Mouse (Mus musculus): ENCODE data around the gene Cuedc2. TPM values are rescaled to one million over a fixed set of nuclear protein-coding genes. Genes with fewer than 3 reads are reported as not detected.
A peak's percentile ranks its signal among the peaks of the same experiment; 100 is the strongest.

Gene Cuedc2
- polyA plus RNA-seq, 1 experiment from 2014 or later: 150 TPM

DNA sequence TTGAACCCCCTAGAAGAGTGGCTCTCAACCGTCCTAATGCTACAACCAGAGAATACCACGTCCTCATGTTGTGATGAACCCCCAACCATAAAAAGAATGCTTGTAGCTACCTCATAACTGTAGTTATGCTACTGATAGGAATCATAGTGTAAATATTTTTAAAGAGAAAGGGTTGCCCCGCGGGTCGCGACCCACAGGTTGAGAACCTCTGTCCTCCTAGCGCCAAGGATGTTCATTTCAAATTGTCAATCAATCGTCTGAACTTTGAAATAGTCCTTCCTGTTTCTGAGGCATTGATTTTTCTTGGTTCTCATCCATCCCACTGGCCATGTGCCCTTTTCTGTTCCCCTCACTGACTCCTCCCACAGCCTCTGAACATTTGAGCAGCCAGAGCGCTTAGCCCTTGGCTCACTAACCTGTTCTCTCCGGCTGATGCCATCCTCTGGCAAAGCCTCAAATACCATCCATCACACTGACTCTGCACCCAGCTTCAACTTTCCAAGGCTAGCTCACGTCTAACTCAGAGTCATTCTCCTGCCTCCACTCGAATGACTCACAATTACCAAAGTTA is 47.9 kb downstream of the Cuedc2 start:
- Histone ChIP-seq H3K27me3 (ENCODE audit: control insufficient read depth, insufficient read depth, low read length) (no peaks in the 10 kb centered on the region), H3K9me3 (replicated peaks; ENCODE audit: control insufficient read depth, low read length) (no peaks in the 10 kb centered on the region), H3K4me2 (ENCODE audit: low read depth, low read length) (no peak overlapping the region), H3K9ac (ENCODE audit: low read length) (no peak overlapping the region), H3K36me3 (ENCODE audit: control insufficient read depth, insufficient read depth) (peaks cover 6% of the 10 kb centered on the region), H3K4me1 (ENCODE audit: control insufficient read depth, insufficient read depth, low read length) (no peaks in the 10 kb centered on the region), H3K27ac (ENCODE audit: low read length) (no peak overlapping the region), H3K4me3 (ENCODE audit: low read length) (no peak overlapping the region)
- 58% methylated on average over 12 of the region's 12 CpGs for WGBS
- no peak for ATAC-seq (replicated peaks; ENCODE audit: extremely low read depth, insufficient read depth, low FRiP score)

DNA sequence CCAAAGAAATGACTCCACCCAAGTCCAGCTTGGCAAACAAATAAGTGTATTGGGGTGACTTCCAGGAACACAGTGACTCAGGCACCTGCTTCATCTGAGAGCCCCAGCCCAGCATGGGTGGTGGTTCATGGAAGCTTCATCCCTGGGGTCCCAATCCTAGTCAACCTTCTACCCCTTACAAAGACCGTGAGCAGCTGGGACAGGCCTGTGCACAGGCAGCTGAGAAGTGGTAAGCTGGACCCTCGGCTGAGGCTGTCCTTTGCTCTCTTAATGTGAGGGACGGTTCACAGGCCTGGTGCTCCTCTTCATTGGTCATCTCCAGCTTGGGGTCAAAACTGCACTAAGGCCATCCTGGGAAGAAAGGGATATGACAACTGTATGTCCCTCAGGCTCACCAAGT is 50.9 kb downstream of the Cuedc2 start:
- H3K36me3 ChIP-seq (ENCODE audit: control insufficient read depth, insufficient read depth): peaks cover 32% of the 10 kb centered on the region
- H3K9me3 ChIP-seq (replicated peaks; ENCODE audit: control insufficient read depth, low read length): no peaks in the 10 kb centered on the region
- no peak overlapping the region for H3K4me3 ChIP-seq (ENCODE audit: low read length)
- no peak overlapping the region for H3K4me2 ChIP-seq (ENCODE audit: low read depth, low read length)
- H3K9ac ChIP-seq (ENCODE audit: low read length): no peak overlapping the region
- H3K4me1 ChIP-seq (ENCODE audit: control insufficient read depth, insufficient read depth, low read length): no peaks in the 10 kb centered on the region
- no peak overlapping the region for H3K27ac ChIP-seq (ENCODE audit: low read length)
- 87% methylated on average over 3 of the region's 3 CpGs for WGBS
- H3K27me3 ChIP-seq (ENCODE audit: control insufficient read depth, insufficient read depth, low read length): no peaks in the 10 kb centered on the region
- ATAC-seq (replicated peaks; ENCODE audit: extremely low read depth, insufficient read depth, low FRiP score): no peak

DNA sequence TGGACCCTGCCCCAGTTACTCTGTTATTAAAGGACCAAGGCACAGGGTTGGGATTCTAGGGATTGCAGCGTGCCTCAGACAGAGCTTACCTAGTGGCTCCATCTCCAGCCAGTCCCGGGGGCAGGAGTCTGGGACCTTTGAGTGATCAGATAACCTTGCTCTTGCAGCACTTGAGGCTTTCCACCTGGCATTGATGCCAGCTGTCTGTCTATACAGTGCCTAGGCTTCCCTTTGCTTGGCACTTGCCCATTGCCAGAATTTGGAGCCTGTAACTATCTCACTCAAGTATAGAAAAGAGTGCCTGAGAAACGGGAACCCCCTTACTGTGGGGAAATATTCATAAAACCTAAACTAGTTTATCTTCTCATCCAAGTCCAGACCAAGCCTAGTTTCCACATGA is 51.6 kb downstream of the Cuedc2 start:
- Histone ChIP-seq H3K9ac (ENCODE audit: low read length) (no peak overlapping the region), H3K9me3 (replicated peaks; ENCODE audit: control insufficient read depth, low read length) (no peaks in the 10 kb centered on the region), H3K4me1 (ENCODE audit: control insufficient read depth, insufficient read depth, low read length) (no peaks in the 10 kb centered on the region), H3K27ac (ENCODE audit: low read length) (no peak overlapping the region), H3K4me3 (ENCODE audit: low read length) (no peak overlapping the region), H3K36me3 (ENCODE audit: control insufficient read depth, insufficient read depth) (peaks cover 38% of the 10 kb centered on the region), H3K27me3 (ENCODE audit: control insufficient read depth, insufficient read depth, low read length) (no peaks in the 10 kb centered on the region), H3K4me2 (ENCODE audit: low read depth, low read length) (no peak overlapping the region)
- WGBS: 79% methylated on average over 3 of the region's 3 CpGs
- no peak for ATAC-seq (replicated peaks; ENCODE audit: extremely low read depth, insufficient read depth, low FRiP score)

GRCm38 (mm10) chr19:46286047-46286446 is 52.5 kb downstream of the Cuedc2 start:
- Histone ChIP-seq H3K27ac (ENCODE audit: low read length) (no peak overlapping the region), H3K9ac (ENCODE audit: low read length) (no peak overlapping the region), H3K36me3 (ENCODE audit: control insufficient read depth, insufficient read depth) (peaks cover 46% of the 10 kb centered on the region), H3K27me3 (ENCODE audit: control insufficient read depth, insufficient read depth, low read length) (no peaks in the 10 kb centered on the region), H3K9me3 (replicated peaks; ENCODE audit: control insufficient read depth, low read length) (no peaks in the 10 kb centered on the region), H3K4me3 (ENCODE audit: low read length) (no peak overlapping the region), H3K4me1 (ENCODE audit: control insufficient read depth, insufficient read depth, low read length) (no peaks in the 10 kb centered on the region), H3K4me2 (ENCODE audit: low read depth, low read length) (no peak overlapping the region)
- no peak for ATAC-seq (replicated peaks; ENCODE audit: extremely low read depth, insufficient read depth, low FRiP score)
- 89% methylated on average over 6 of the region's 6 CpGs for WGBS

- no peak overlapping the region for H3K4me2 ChIP-seq (ENCODE audit: low read depth, low read length)
- no peaks in the 10 kb centered on the region for H3K9me3 ChIP-seq (replicated peaks; ENCODE audit: control insufficient read depth, low read length)
- 82% methylated on average over 7 of the region's 7 CpGs for WGBS
- H3K27ac ChIP-seq (ENCODE audit: low read length): no peak overlapping the region
- no peaks in the 10 kb centered on the region for H3K27me3 ChIP-seq (ENCODE audit: control insufficient read depth, insufficient read depth, low read length)
- H3K9ac ChIP-seq (ENCODE audit: low read length): no peak overlapping the region
- no peaks in the 10 kb centered on the region for H3K4me1 ChIP-seq (ENCODE audit: control insufficient read depth, insufficient read depth, low read length)
- H3K36me3 ChIP-seq (ENCODE audit: control insufficient read depth, insufficient read depth): peaks cover 48% of the 10 kb centered on the region
- no peak for ATAC-seq (replicated peaks; ENCODE audit: extremely low read depth, insufficient read depth, low FRiP score)
- no peak overlapping the region for H3K4me3 ChIP-seq (ENCODE audit: low read length)
Measured at GRCm38 (mm10) chr19:46285631-46286030, 52.9 kb downstream of the Cuedc2 start.

DNA sequence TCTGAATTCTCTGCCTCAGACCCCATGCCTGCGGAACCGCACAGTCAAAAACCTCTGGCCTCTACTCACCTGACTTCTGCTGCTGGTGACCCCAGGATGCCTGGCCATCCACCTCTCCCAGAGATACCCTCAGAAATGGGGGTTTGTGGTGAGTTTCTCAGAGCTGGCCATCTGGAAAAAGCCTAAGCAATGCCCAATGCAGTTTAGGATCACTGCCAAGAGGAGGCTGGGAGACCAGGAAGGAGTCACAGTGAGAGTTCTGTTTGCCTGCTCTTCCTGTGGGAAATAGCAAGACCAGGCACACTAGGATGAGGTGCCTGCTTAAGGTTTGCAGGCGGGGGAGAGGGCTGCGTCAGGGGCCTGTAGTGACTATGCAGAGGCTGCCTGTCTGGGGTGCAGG is 53.8 kb downstream of the Cuedc2 start:
- Histone ChIP-seq H3K9ac (ENCODE audit: low read length) (no peak overlapping the region), H3K9me3 (replicated peaks; ENCODE audit: control insufficient read depth, low read length) (no peaks in the 10 kb centered on the region), H3K4me1 (ENCODE audit: control insufficient read depth, insufficient read depth, low read length) (no peaks in the 10 kb centered on the region), H3K27ac (ENCODE audit: low read length) (no peak overlapping the region), H3K27me3 (ENCODE audit: control insufficient read depth, insufficient read depth, low read length) (no peaks in the 10 kb centered on the region), H3K4me2 (ENCODE audit: low read depth, low read length) (no peak overlapping the region), H3K36me3 (ENCODE audit: control insufficient read depth, insufficient read depth) (peaks cover 58% of the 10 kb centered on the region), H3K4me3 (ENCODE audit: low read length) (no peak overlapping the region)
- WGBS: 89% methylated on average over 4 of the region's 4 CpGs
- ATAC-seq (replicated peaks; ENCODE audit: extremely low read depth, insufficient read depth, low FRiP score): no peak

- Histone ChIP-seq H3K27ac (ENCODE audit: low read length) (no peak overlapping the region), H3K4me1 (ENCODE audit: control insufficient read depth, insufficient read depth, low read length) (no peaks in the 10 kb centered on the region), H3K27me3 (ENCODE audit: control insufficient read depth, insufficient read depth, low read length) (no peaks in the 10 kb centered on the region), H3K36me3 (ENCODE audit: control insufficient read depth, insufficient read depth) (peaks cover 65% of the 10 kb centered on the region), H3K9me3 (replicated peaks; ENCODE audit: control insufficient read depth, low read length) (no peaks in the 10 kb centered on the region), H3K9ac (ENCODE audit: low read length) (no peak overlapping the region), H3K4me2 (ENCODE audit: low read depth, low read length) (no peak overlapping the region), H3K4me3 (ENCODE audit: low read length) (no peak overlapping the region)
- 90% methylated on average over 11 of the region's 11 CpGs for WGBS
- ATAC-seq (replicated peaks; ENCODE audit: extremely low read depth, insufficient read depth, low FRiP score): no peak
Measured at GRCm38 (mm10) chr19:46282081-46282849, 56.2 kb downstream of the Cuedc2 start.

MicroRNAs encoded within 50 kb of the gene (microRNA counts, 519-probe panel; counts per million panel counts)
- microRNA mmu-miR-146b: 2,373 counts per million, percentile 52 among the panel's probes with 10 or more counts

Small RNA genes within 50 kb of the gene (microRNA-seq; reads per million reads assigned to microRNA genes)
- gene Mir146b: 0.59 reads per million

Other genes with a start within 250 kb of the Cuedc2 start
- not detected in 2 replicates for gene Elovl3, start 206.8 kb downstream of the Cuedc2 start, polyA plus RNA-seq (2015; fragmentation: Nextera tagmentation; extraction: Ambion mirVana)
- gene Pitx3, start 190.4 kb downstream of the Cuedc2 start, polyA plus RNA-seq (2015; fragmentation: Nextera tagmentation; extraction: Ambion mirVana): 0.33 and 0.39 TPM in 2 replicates
- 36.1 and 42.7 TPM in 2 replicates for gene Gbf1, start 186.2 kb downstream of the Cuedc2 start, polyA plus RNA-seq (2015; fragmentation: Nextera tagmentation; extraction: Ambion mirVana)
- 13.3 and 14.1 TPM in 2 replicates for gene Nfkb2, start 34.4 kb downstream of the Cuedc2 start, polyA plus RNA-seq (2015; fragmentation: Nextera tagmentation; extraction: Ambion mirVana)
- 4.1 and 5.1 TPM in 2 replicates for gene Psd, start 11.5 kb downstream of the Cuedc2 start, polyA plus RNA-seq (2015; fragmentation: Nextera tagmentation; extraction: Ambion mirVana)
- gene Fbxl15, start 10.5 kb downstream of the Cuedc2 start, polyA plus RNA-seq (2015; fragmentation: Nextera tagmentation; extraction: Ambion mirVana): 11.0 and 12.8 TPM in 2 replicates
- gene Mfsd13a, start 2.4 kb upstream of the Cuedc2 start, polyA plus RNA-seq (2015; fragmentation: Nextera tagmentation; extraction: Ambion mirVana): 6.0 TPM in 2 replicates
- gene 2310034G01Rik, start 11.6 kb upstream of the Cuedc2 start, polyA plus RNA-seq (2015; fragmentation: Nextera tagmentation; extraction: Ambion mirVana): 1.1 and 1.2 TPM in 2 replicates
- gene Actr1a, start 57.0 kb upstream of the Cuedc2 start, polyA plus RNA-seq (2015; fragmentation: Nextera tagmentation; extraction: Ambion mirVana): 126 and 130 TPM in 2 replicates
- 17.6 and 18.8 TPM in 2 replicates for gene Sufu, start 58.2 kb upstream of the Cuedc2 start, polyA plus RNA-seq (2015; fragmentation: Nextera tagmentation; extraction: Ambion mirVana)
- 17.0 and 19.4 TPM in 2 replicates for gene Trim8, start 163.0 kb upstream of the Cuedc2 start, polyA plus RNA-seq (2015; fragmentation: Nextera tagmentation; extraction: Ambion mirVana)
- 95.6 and 101 TPM in 2 replicates for gene Arl3, start 234.5 kb upstream of the Cuedc2 start, polyA plus RNA-seq (2015; fragmentation: Nextera tagmentation; extraction: Ambion mirVana)
- 10.0 and 11.4 TPM in 2 replicates for gene Sfxn2, start 234.7 kb upstream of the Cuedc2 start, polyA plus RNA-seq (2015; fragmentation: Nextera tagmentation; extraction: Ambion mirVana)